Mouse (Mus musculus): ENCODE measurements around the gene Tvp23b. TPM values are rescaled to one million over a fixed set of nuclear protein-coding genes. Genes with fewer than 3 reads are reported as not detected.
A peak's percentile ranks its signal among the peaks of the same experiment; 100 is the strongest.

Gene Tvp23b
- polyA plus RNA-seq, 1 experiment from 2014 or later: 68.5 TPM

GRCm38 (mm10) chr11:62943538-62943937 lies 64.3 kb downstream of the Tvp23b start:
- WGBS: 58% methylated on average over 6 of the region's 6 CpGs
- no peaks in the 10 kb centered on the region for H3K9me3 ChIP-seq (ENCODE audit: low read length)
- H3K4me3 ChIP-seq (ENCODE audit: low read depth, low read length): no peak overlapping the region
- ATAC-seq (peak; percentile 75), DNase-seq (ENCODE audit: low spot score) (peak; percentile 67)
- H3K27me3 ChIP-seq (replicated peaks; ENCODE audit: insufficient read depth, low read length): no peaks in the 10 kb centered on the region
- no peak overlapping the region for H3K4me2 ChIP-seq (replicated peaks; ENCODE audit: low read depth, low read length)
- H3K4me1 ChIP-seq (ENCODE audit: insufficient read depth, low read depth, low read length): no peaks in the 10 kb centered on the region
- TF ChIP-seq EP300 (IDR thresholded peaks at IDR 0.05) (peak; percentile 48; the same call in 1 of the 2 replicates), CTCF (IDR thresholded peaks at IDR 0.05) (no peak)
- no peaks in the 10 kb centered on the region for H3K36me3 ChIP-seq (ENCODE audit: insufficient read depth, low read length)
- H3K9ac ChIP-seq (replicated peaks; ENCODE audit: low read depth): no peak overlapping the region
- no peak overlapping the region for H3K27ac ChIP-seq (ENCODE audit: low read length)

GRCm38 (mm10) chr11:62945514-62945913 lies 66.3 kb downstream of the Tvp23b start:
- WGBS: 59% methylated on average over 4 of the region's 4 CpGs
- no peaks in the 10 kb centered on the region for H3K4me1 ChIP-seq (ENCODE audit: insufficient read depth, low read depth, low read length)
- no peaks in the 10 kb centered on the region for H3K27me3 ChIP-seq (replicated peaks; ENCODE audit: insufficient read depth, low read length)
- H3K9me3 ChIP-seq (ENCODE audit: low read length): no peaks in the 10 kb centered on the region
- ATAC-seq (no peak), DNase-seq (ENCODE audit: low spot score) (no peak)
- H3K9ac ChIP-seq (replicated peaks; ENCODE audit: low read depth): no peak overlapping the region
- no peak overlapping the region for H3K27ac ChIP-seq (ENCODE audit: low read length)
- TF ChIP-seq EP300 (IDR thresholded peaks at IDR 0.05) (no peak), CTCF (IDR thresholded peaks at IDR 0.05) (no peak)
- no peak overlapping the region for H3K4me3 ChIP-seq (ENCODE audit: low read depth, low read length)
- no peaks in the 10 kb centered on the region for H3K36me3 ChIP-seq (ENCODE audit: insufficient read depth, low read length)
- H3K4me2 ChIP-seq (replicated peaks; ENCODE audit: low read depth, low read length): no peak overlapping the region

GRCm38 (mm10) chr11:62949548-62949947 lies 70.3 kb downstream of the Tvp23b start:
- Histone ChIP-seq H3K27ac (ENCODE audit: low read length) (no peak overlapping the region), H3K9me3 (ENCODE audit: low read length) (no peaks in the 10 kb centered on the region), H3K36me3 (ENCODE audit: insufficient read depth, low read length) (no peaks in the 10 kb centered on the region), H3K4me1 (ENCODE audit: insufficient read depth, low read depth, low read length) (no peaks in the 10 kb centered on the region), H3K4me2 (replicated peaks; ENCODE audit: low read depth, low read length) (no peak overlapping the region), H3K4me3 (ENCODE audit: low read depth, low read length) (no peak overlapping the region), H3K27me3 (replicated peaks; ENCODE audit: insufficient read depth, low read length) (no peaks in the 10 kb centered on the region), H3K9ac (replicated peaks; ENCODE audit: low read depth) (no peak overlapping the region)
- 92% methylated on average over 1 of the region's 1 CpGs for WGBS
- DNase-seq (ENCODE audit: low spot score): no peak
- ATAC-seq: no peak
- TF ChIP-seq CTCF (IDR thresholded peaks at IDR 0.05) (no peak), EP300 (IDR thresholded peaks at IDR 0.05) (no peak)

GRCm38 (mm10) chr11:62951012-62951411 lies 71.8 kb downstream of the Tvp23b start, which contains the start of gene Cdrt4:
Gene Cdrt4 (plus strand): TSS chr11:62951193.
- no peak for ATAC-seq
- Histone ChIP-seq H3K9me3 (ENCODE audit: low read length) (no peaks in the 10 kb centered on the region), H3K9ac (replicated peaks; ENCODE audit: low read depth) (no peak within 1 kb of the TSS), H3K4me3 (ENCODE audit: low read depth, low read length) (no peak within 1 kb of the TSS), H3K27me3 (replicated peaks; ENCODE audit: insufficient read depth, low read length) (no peaks in the 10 kb centered on the region), H3K4me2 (replicated peaks; ENCODE audit: low read depth, low read length) (no peak within 1 kb of the TSS), H3K27ac (ENCODE audit: low read length) (no peak within 1 kb of the TSS), H3K36me3 (ENCODE audit: insufficient read depth, low read length) (no peaks in the 10 kb centered on the region), H3K4me1 (ENCODE audit: insufficient read depth, low read depth, low read length) (no peaks in the 10 kb centered on the region)
- 72% methylated on average over 3 of the region's 3 CpGs for WGBS
- DNase-seq (ENCODE audit: low spot score): no peak
- no peak for TF ChIP-seq CTCF (IDR thresholded peaks at IDR 0.05)
- TF ChIP-seq EP300 (IDR thresholded peaks at IDR 0.05): no peak

- peak; percentile 49 for DNase-seq (ENCODE audit: low spot score)
- H3K4me2 ChIP-seq (replicated peaks; ENCODE audit: low read depth, low read length): no peak overlapping the region
- 66% methylated on average over 3 of the region's 3 CpGs for WGBS
- no peak overlapping the region for H3K27ac ChIP-seq (ENCODE audit: low read length)
- no peaks in the 10 kb centered on the region for H3K36me3 ChIP-seq (ENCODE audit: insufficient read depth, low read length)
- no peaks in the 10 kb centered on the region for H3K9me3 ChIP-seq (ENCODE audit: low read length)
- TF ChIP-seq EP300 (IDR thresholded peaks at IDR 0.05) (peak; percentile 29; the same call in 1 of the 2 replicates), CTCF (IDR thresholded peaks at IDR 0.05) (no peak)
- no peaks in the 10 kb centered on the region for H3K27me3 ChIP-seq (replicated peaks; ENCODE audit: insufficient read depth, low read length)
- peak; percentile 77 for ATAC-seq
- no peaks in the 10 kb centered on the region for H3K4me1 ChIP-seq (ENCODE audit: insufficient read depth, low read depth, low read length)
- H3K4me3 ChIP-seq (ENCODE audit: low read depth, low read length): no peak overlapping the region
- no peak overlapping the region for H3K9ac ChIP-seq (replicated peaks; ENCODE audit: low read depth)
These were observed 75.5 kb downstream of the Tvp23b start for GRCm38 (mm10) chr11:62954766-62955165.

- DNase-seq (ENCODE audit: low spot score): no peak
- Histone ChIP-seq H3K9ac (replicated peaks; ENCODE audit: low read depth) (no peak overlapping the region), H3K27me3 (replicated peaks; ENCODE audit: insufficient read depth, low read length) (no peaks in the 10 kb centered on the region), H3K36me3 (ENCODE audit: insufficient read depth, low read length) (no peaks in the 10 kb centered on the region), H3K9me3 (ENCODE audit: low read length) (no peaks in the 10 kb centered on the region), H3K4me1 (ENCODE audit: insufficient read depth, low read depth, low read length) (no peaks in the 10 kb centered on the region), H3K27ac (ENCODE audit: low read length) (no peak overlapping the region), H3K4me2 (replicated peaks; ENCODE audit: low read depth, low read length) (no peak overlapping the region), H3K4me3 (ENCODE audit: low read depth, low read length) (no peak overlapping the region)
- TF ChIP-seq CTCF (IDR thresholded peaks at IDR 0.05) (no peak), EP300 (IDR thresholded peaks at IDR 0.05) (no peak)
- ATAC-seq: 0 out of 2 replicates have a peak, but pooled peaks have one; percentile 3
- 75% methylated on average over 5 of the region's 5 CpGs for WGBS
These were observed 75.9 kb downstream of the Tvp23b start for GRCm38 (mm10) chr11:62955186-62955585.

GRCm38 (mm10) chr11:62955776-62956175 lies 76.5 kb downstream of the Tvp23b start:
- TF ChIP-seq CTCF (IDR thresholded peaks at IDR 0.05): no peak
- TF ChIP-seq EP300 (IDR thresholded peaks at IDR 0.05): no peak
- Histone ChIP-seq H3K4me2 (replicated peaks; ENCODE audit: low read depth, low read length) (no peak overlapping the region), H3K4me1 (ENCODE audit: insufficient read depth, low read depth, low read length) (no peaks in the 10 kb centered on the region), H3K36me3 (ENCODE audit: insufficient read depth, low read length) (no peaks in the 10 kb centered on the region), H3K9me3 (ENCODE audit: low read length) (no peaks in the 10 kb centered on the region), H3K27ac (ENCODE audit: low read length) (no peak overlapping the region), H3K4me3 (ENCODE audit: low read depth, low read length) (no peak overlapping the region), H3K9ac (replicated peaks; ENCODE audit: low read depth) (no peak overlapping the region), H3K27me3 (replicated peaks; ENCODE audit: insufficient read depth, low read length) (no peaks in the 10 kb centered on the region)
- 43% methylated on average over 6 of the region's 6 CpGs for WGBS
- ATAC-seq: no peak
- no peak for DNase-seq (ENCODE audit: low spot score)

Measured in lung, postnatal 0 days (tissue).